Mouse (Mus musculus) limb, embryonic 13.5 days (tissue): ENCODE measurements around the gene Retreg3. TPM values are rescaled to one million over a fixed set of nuclear protein-coding genes. Genes with fewer than 3 reads are reported as not detected.

Experiments used
- ATAC-seq: fragments of 200-750 bp; cut with Nextera tagmentation; 2 replicates; pipeline ENCODE4 v1.8.0; 2017; ENCODE audit warnings: low read depth, moderate number of reproducible peaks, moderate TSS enrichment; ENCODE audit not compliant: low FRiP score
- H3K27ac ChIP-seq: fragments of 300-500 bp; sonication (generic); 2 replicates; pipeline ENCODE4 v1.5.1; 2015; ENCODE audit warnings: inconsistent platforms, mild to moderate bottlenecking, moderate library complexity
- H3K27me3 ChIP-seq: fragments of 300-500 bp; sonication (generic); 2 replicates; pipeline ENCODE4 v1.6.1; 2015; ENCODE audit warnings: mild to moderate bottlenecking, inconsistent platforms
- H3K36me3 ChIP-seq: fragments of 300-500 bp; sonication (generic); 2 replicates; pipeline ENCODE4 v1.6.1; 2015; ENCODE audit warnings: inconsistent platforms, mild to moderate bottlenecking, moderate library complexity
- H3K4me1 ChIP-seq: fragments of 300-500 bp; sonication (generic); 2 replicates; pipeline ENCODE4 v1.6.1; 2015; ENCODE audit warnings: inconsistent platforms
- H3K4me2 ChIP-seq: fragments of 300-500 bp; sonication (generic); replicated peaks from 2 replicates; pipeline ENCODE4 v1.6.1; 2015; ENCODE audit warnings: inconsistent platforms, mild to moderate bottlenecking, moderate library complexity
- H3K4me3 ChIP-seq: fragments of 300-500 bp; sonication (generic); 2 replicates; pipeline ENCODE4 v1.5.1; 2015; ENCODE audit warnings: moderate library complexity, mild to moderate bottlenecking, inconsistent platforms
- H3K9ac ChIP-seq: fragments of 300-500 bp; sonication (generic); 2 replicates; pipeline ENCODE4 v1.6.1; 2015; ENCODE audit warnings: mild to moderate bottlenecking, inconsistent platforms
- H3K9me3 ChIP-seq: fragments of 300-500 bp; sonication (generic); 2 replicates; pipeline ENCODE4 v1.6.1; 2016; ENCODE audit warnings: inconsistent platforms
- WGBS: fragments of 180-500 bp; shearing (Covaris S2); methylation state at CpG from one replicate; pipeline ENCODE4 v1.1.7; 2015; 5-methylcytosine and 5-hydroxymethylcytosine counted together
- polyA plus RNA-seq: library from polyadenylated mRNA; unstranded; fragments of >200 nt; fragmentation: Nextera tagmentation; extraction: Ambion mirVana; gene quantifications from 2 replicates; pipeline ENCODE4 v1.2.1, GENCODE M21; 2015

The Retreg3 gene
- polyA plus RNA-seq, 1 experiment from 2014 or later, result 18.7 TPM

GRCm38 (mm10) chr11:101083083-101083697 is 36.5 kb downstream of the Retreg3 start:
- Histone ChIP-seq H3K36me3 (peaks cover 15% of the 10 kb centered on the region), H3K4me1 (peaks cover 45% of the 10 kb centered on the region), H3K9ac (peak overlapping the region; percentile 85), H3K27ac (peak overlapping the region; percentile 85), H3K4me3 (peak overlapping the region; percentile 89), H3K4me2 (peak overlapping the region; percentile 91), H3K27me3 (peaks cover 37% of the 10 kb centered on the region), H3K9me3 (no peaks in the 10 kb centered on the region)
- no peak for ATAC-seq
- WGBS, result 30% methylated on average over 19 of the region's 19 CpGs

- Histone ChIP-seq H3K4me1 (peaks cover 37% of the 10 kb centered on the region), H3K27me3 (peaks cover 44% of the 10 kb centered on the region), H3K27ac (peak within 1 kb of the TSS; percentile 85), H3K4me2 (peak within 1 kb of the TSS; percentile 91), H3K4me3 (peak within 1 kb of the TSS; percentile 89), H3K9me3 (no peaks in the 10 kb centered on the region), H3K36me3 (peaks cover 15% of the 10 kb centered on the region), H3K9ac (peak within 1 kb of the TSS; percentile 85)
- WGBS, result under 1% methylated on average over 51 of the region's 51 CpGs
- ATAC-seq, result peak; percentile 91
These were observed 37.2 kb downstream of the Retreg3 start, which contains the start of gene Coasy for GRCm38 (mm10) chr11:101082208-101083082. TSS of gene Coasy (plus strand) at chr11:101082565.

GRCm38 (mm10) chr11:101081659-101082058 is 38.0 kb downstream of the Retreg3 start:
- H3K9me3 ChIP-seq, result no peaks in the 10 kb centered on the region
- peak overlapping the region; percentile 62 for H3K9ac ChIP-seq
- peaks cover 20% of the 10 kb centered on the region for H3K36me3 ChIP-seq
- peak overlapping the region; percentile 91 for H3K4me2 ChIP-seq
- 7% methylated on average over 10 of the region's 10 CpGs for WGBS
- no peak for ATAC-seq
- H3K4me3 ChIP-seq, result peak overlapping the region; percentile 89
- H3K27ac ChIP-seq, result 0 out of 2 replicates have a peak overlapping the region, but pooled peaks have one; percentile 85
- H3K27me3 ChIP-seq, result peaks cover 52% of the 10 kb centered on the region
- peaks cover 35% of the 10 kb centered on the region for H3K4me1 ChIP-seq

DNA sequence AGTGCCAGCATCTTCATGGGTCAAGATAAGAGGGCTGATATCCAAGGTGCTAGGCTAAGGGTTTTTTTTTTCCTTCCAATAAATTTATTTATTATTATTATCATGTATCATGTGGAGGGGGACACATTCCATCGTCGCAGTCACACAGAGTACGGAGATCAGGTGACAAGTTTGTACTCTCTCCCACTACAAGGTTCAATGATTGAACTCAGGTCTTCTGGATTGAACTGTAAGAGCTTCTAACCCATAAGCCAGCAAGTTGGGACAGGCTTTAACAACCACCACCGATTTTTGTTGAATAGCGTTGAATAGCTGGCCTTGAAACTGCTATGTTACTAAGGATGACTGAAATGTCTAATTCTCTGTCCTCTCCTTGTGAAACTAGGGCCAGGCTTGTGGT is 39.3 kb downstream of the Retreg3 start:
- H3K36me3 ChIP-seq, result peaks cover 16% of the 10 kb centered on the region
- no peak overlapping the region for H3K4me3 ChIP-seq
- ATAC-seq, result no peak
- peaks cover 61% of the 10 kb centered on the region for H3K27me3 ChIP-seq
- no peaks in the 10 kb centered on the region for H3K9me3 ChIP-seq
- WGBS, result 64% methylated on average over 5 of the region's 5 CpGs
- no peak overlapping the region for H3K27ac ChIP-seq
- peaks cover 25% of the 10 kb centered on the region for H3K4me1 ChIP-seq
- H3K9ac ChIP-seq, result no peak overlapping the region
- no peak overlapping the region for H3K4me2 ChIP-seq

DNA sequence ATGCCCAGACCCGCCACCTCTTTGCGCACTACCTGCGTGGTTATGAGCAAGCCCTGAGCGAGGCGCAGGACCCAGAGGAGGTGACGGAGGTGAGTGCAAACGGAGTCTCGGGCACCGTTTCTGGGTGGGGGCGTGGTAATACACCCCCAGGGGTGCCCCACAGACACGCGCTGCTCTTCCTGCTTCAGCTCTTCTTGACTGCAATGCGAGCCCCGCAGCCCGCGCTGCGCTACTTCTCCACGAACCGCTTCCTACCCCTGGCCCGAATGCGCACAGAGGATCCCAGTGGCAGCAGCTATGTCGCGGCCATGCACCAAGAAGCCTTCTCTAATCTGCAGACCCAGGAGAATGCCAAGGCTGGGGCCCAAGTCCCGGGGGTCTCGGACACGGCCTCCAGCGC is 39.9 kb downstream of the Retreg3 start:
- Histone ChIP-seq H3K27me3 (peaks cover 61% of the 10 kb centered on the region), H3K9me3 (no peaks in the 10 kb centered on the region)
- WGBS, result 2% methylated on average over 27 of the region's 27 CpGs

DNA sequence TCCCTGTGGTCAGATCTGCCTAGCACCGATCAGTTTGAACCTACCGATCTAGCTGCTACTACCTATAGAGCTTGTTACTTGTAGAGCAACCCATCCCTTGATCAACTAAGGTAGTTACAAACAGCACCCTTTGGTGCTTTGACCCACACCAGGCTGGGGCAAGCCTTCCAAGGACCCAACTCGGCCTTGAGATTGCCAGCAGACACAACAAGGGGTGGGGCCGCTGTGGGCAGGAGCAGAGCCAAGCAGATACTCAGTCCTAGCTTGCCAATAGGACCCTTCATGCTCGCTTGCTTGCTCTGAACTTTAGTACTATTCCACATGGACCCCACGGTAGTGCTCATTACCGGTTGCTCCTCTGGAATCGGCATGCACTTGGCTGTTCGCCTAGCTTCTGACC is 41.6 kb downstream of the Retreg3 start, which contains the start of gene Hsd17b1:
Gene Hsd17b1, plus strand, starts transcription at position 291 of the 400 bp plus-strand sequence.
- ATAC-seq, result no peak
- H3K9me3 ChIP-seq, result no peaks in the 10 kb centered on the region
- peaks cover 15% of the 10 kb centered on the region for H3K4me1 ChIP-seq
- H3K9ac ChIP-seq, result no peak within 1 kb of the TSS
- no peak within 1 kb of the TSS for H3K27ac ChIP-seq
- H3K4me2 ChIP-seq, result no peak within 1 kb of the TSS
- WGBS, result 68% methylated on average over 9 of the region's 9 CpGs
- H3K4me3 ChIP-seq, result no peak within 1 kb of the TSS
- peaks cover 7% of the 10 kb centered on the region; the same call in 1 of the 2 replicates for H3K36me3 ChIP-seq
- H3K27me3 ChIP-seq, result peaks cover 67% of the 10 kb centered on the region

More for the DNA sequence above, 39.9 kb downstream of the Retreg3 start:
- Histone ChIP-seq H3K36me3 (peaks cover 9% of the 10 kb centered on the region), H3K9ac (no peak overlapping the region; the same call in 1 of the 2 replicates), H3K4me1 (peaks cover 25% of the 10 kb centered on the region), H3K27ac (no peak overlapping the region), H3K4me2 (peak overlapping the region; percentile 49), H3K4me3 (peak overlapping the region; percentile 20)
- no peak for ATAC-seq

- Histone ChIP-seq H3K27me3 (peaks cover 49% of the 10 kb centered on the region), H3K4me2 (no peak overlapping the region), H3K4me1 (peaks cover 8% of the 10 kb centered on the region), H3K36me3 (peaks cover 4% of the 10 kb centered on the region; the same call in 1 of the 2 replicates), H3K9me3 (no peaks in the 10 kb centered on the region), H3K9ac (no peak overlapping the region), H3K4me3 (no peak overlapping the region), H3K27ac (no peak overlapping the region)
- no peak for ATAC-seq
- 70% methylated on average over 14 of the region's 14 CpGs for WGBS
These were observed 47.8 kb downstream of the Retreg3 start for GRCm38 (mm10) chr11:101071810-101072428.

- Histone ChIP-seq H3K4me1 (peaks cover 16% of the 10 kb centered on the region), H3K36me3 (no peaks in the 10 kb centered on the region), H3K4me2 (peak overlapping the region; percentile 99), H3K4me3 (peak overlapping the region; percentile 75; the same call in 1 of the 2 replicates), H3K9me3 (no peaks in the 10 kb centered on the region), H3K9ac (peak overlapping the region; percentile 31; the same call in 1 of the 2 replicates), H3K27ac (no peak overlapping the region), H3K27me3 (peaks cover 39% of the 10 kb centered on the region)
- no peak for ATAC-seq
- 66% methylated on average over 6 of the region's 6 CpGs for WGBS
These were observed 48.7 kb downstream of the Retreg3 start for GRCm38 (mm10) chr11:101070987-101071386.

- under 1% methylated on average over 30 of the region's 36 CpGs for WGBS
- H3K27ac ChIP-seq, result no peak overlapping the region
- H3K4me2 ChIP-seq, result peak overlapping the region; percentile 99
- peaks cover 16% of the 10 kb centered on the region for H3K4me1 ChIP-seq
- no peaks in the 10 kb centered on the region for H3K36me3 ChIP-seq
- peaks cover 37% of the 10 kb centered on the region for H3K27me3 ChIP-seq
- H3K9me3 ChIP-seq, result no peaks in the 10 kb centered on the region
- peak overlapping the region; percentile 75 for H3K4me3 ChIP-seq
- H3K9ac ChIP-seq, result peak overlapping the region; percentile 84
- peak; percentile 42 for ATAC-seq
These were observed 49.5 kb downstream of the Retreg3 start for GRCm38 (mm10) chr11:101070189-101070527.

- no peaks in the 10 kb centered on the region for H3K9me3 ChIP-seq
- H3K27ac ChIP-seq, result no peak within 1 kb of the TSS
- H3K27me3 ChIP-seq, result peaks cover 37% of the 10 kb centered on the region
- H3K4me2 ChIP-seq, result peak within 1 kb of the TSS; percentile 99
- peak; percentile 70 for ATAC-seq
- peaks cover 17% of the 10 kb centered on the region for H3K4me1 ChIP-seq
- no peaks in the 10 kb centered on the region for H3K36me3 ChIP-seq
- peak within 1 kb of the TSS; percentile 75 for H3K4me3 ChIP-seq
- peak within 1 kb of the TSS; percentile 84 for H3K9ac ChIP-seq
- WGBS, result 5% methylated on average over 35 of the region's 35 CpGs
These were observed 50.1 kb downstream of the Retreg3 start, which contains the start of gene Naglu for GRCm38 (mm10) chr11:101069391-101070188. TSS of gene Naglu (plus strand) at chr11:101070012.
